Mouse (Mus musculus) heart, adult 2 months (tissue): ENCODE measurements at regions not wholly inside any gene's neighbourhood (a gene's known extent, or its start where the extent isn't known, plus 50 kb on each side); places are given as distances from the start of the nearest gene placed in this dataset.

Experiments
- CTCF ChIP-seq: fragments of 200-600 bp; IDR thresholded peaks from 2 replicates; pipeline ENCODE4 v1.8.1; 2022; ENCODE audit warnings: antibody characterized with exemption, mild to moderate bottlenecking, moderate library complexity
- EP300 ChIP-seq: fragments of 200-500 bp; IDR thresholded peaks from 2 replicates; pipeline ENCODE4 v1.6.1; 2011; ENCODE audit warnings: low read depth, low read length, control low read depth; ENCODE audit not compliant: insufficient read depth

GRCm38 (mm10) chr14:83983566-83983965 lies 459.8 kb upstream of the Pcdh17 start:
- TF ChIP-seq CTCF (no peak), EP300 (no peak)
